Mouse (Mus musculus): ENCODE data around the gene Gm3486.
"Not testable (repeated sequence)": the region's sequence is repeated elsewhere in the genome, so short reads cannot be mapped to it uniquely, and the experiment has no call there.

Gm3486 gene

DNA sequence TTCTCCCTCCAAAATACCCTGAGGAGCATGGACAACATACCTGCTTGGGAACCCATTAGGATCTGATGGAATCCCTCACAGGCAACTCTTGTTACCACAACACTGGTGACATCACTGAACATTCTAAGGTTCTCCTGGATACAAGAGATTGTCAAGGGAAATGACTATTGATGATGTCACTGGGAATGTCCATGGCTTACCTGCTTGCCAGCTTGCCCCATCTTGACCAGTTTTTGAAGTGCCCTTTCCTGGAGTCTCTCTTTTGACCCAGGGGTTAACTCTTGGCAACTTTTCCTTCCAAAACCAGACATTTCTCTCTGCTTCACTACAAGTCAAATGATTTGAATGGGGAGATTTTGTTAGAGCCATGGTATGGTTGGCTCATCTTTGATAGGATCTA lies at the start of gene Gm3486:
Gene Gm3486 (minus strand): TSS at position 101 of the 400 bp plus-strand sequence.
- DNase-seq (ENCODE audit: low spot score), result not testable (repeated sequence)

DNA sequence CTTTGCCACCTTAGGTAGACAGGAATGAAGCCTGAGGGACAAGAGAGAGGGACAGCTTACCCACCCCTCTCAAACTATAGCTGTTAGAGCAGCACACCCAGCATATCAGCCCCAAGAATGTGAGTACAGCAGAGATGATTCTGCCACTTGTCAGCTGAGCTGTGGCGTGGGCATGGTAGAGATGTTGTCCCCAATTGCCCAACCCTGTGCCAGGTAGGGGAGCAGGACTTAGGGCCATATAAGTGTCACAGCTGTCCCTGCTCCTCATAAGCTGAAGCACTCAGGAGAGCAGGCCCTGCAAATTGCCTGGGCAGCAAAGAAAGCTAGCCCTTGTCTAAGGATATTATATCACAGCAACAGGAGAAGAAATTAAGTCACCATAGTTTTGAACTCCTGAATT lies 35.4 kb upstream of the Gm3486 start:
- not testable (repeated sequence) for DNase-seq (ENCODE audit: low spot score)

DNA sequence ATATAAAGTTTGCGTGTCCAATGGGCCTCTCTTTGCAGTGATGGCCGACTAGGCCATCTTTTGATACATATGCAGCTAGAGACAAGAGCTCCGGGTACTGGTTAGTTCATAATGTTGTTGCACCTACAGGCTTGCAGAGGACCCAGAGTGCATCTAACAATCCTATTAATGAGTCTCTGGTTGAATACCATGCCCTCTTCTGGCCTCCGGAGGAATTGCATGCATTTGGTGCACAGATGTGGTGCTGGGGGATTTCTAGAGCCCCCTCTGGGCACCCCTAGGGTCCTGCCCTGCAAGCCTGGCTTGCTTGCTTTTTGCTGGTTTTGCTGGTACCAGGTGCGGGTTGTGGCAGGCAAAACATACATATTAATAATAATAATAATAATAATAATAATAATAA lies 31.4 kb upstream of the Gm3486 start:
- DNase-seq (ENCODE audit: low spot score), result not testable (repeated sequence)

DNA sequence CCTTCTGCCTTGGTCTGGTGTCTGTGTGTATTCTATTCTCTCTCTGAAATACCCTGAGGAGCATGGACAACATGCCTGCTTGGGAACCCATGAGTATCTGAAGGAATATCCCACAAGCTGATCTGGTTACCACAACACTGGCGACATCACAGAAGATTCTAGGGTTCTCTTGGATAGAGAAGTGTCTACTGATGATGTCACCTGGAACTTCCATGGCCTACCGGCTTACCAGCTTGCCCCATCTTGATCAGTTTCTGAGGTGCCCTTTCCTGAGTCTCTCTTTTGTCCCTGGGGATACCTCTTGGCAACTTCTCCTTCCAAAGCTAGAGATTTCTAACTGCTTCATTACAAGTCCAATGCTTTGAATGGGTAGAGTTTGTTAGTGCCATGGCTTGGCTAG lies 35.9 kb downstream of the Gm3486 start, which contains the start of gene Gm7954:
Gene Gm7954 (minus strand): TSS at position 101 of the 400 bp plus-strand sequence.
- DNase-seq (ENCODE audit: low spot score), result not testable (repeated sequence)
